Mouse (Mus musculus) adrenal gland, postnatal 4 days (tissue): ENCODE results near the gene Cela3a. TPM values are rescaled to one million over a fixed set of nuclear protein-coding genes. Genes with fewer than 3 reads are reported as not detected.
A peak's percentile ranks its signal among the peaks of the same experiment; 100 is the strongest.
"Not testable (repeated sequence)": the region's sequence is repeated elsewhere in the genome, so short reads cannot be mapped to it uniquely, and the experiment has no call there.

Experiments used
- DNase-seq, 2 experiments: peaks; one replicate each; pipeline ENCODE4 v3.0.0; 2021 to 2022; ENCODE audit warnings: low spot score in 2 of 2, mixed read lengths in 2 of 2
- total RNA-seq, 2 experiments: library from RNA; stranded (reverse); gene quantifications; 2 replicates each; pipeline ENCODE4 v1.2.3; 2021

The Cela3a gene
- total RNA-seq, 2 experiments from 2014 or later, result 8.3 TPM; not detected in 1

- no peak for DNase-seq
Observed at GRCm38 (mm10) chr4:137417712-137418564, 8.3 kb upstream of the Cela3a start.

- no peak for DNase-seq
Observed at GRCm38 (mm10) chr4:137414936-137415335, 5.3 kb upstream of the Cela3a start.

- not testable (repeated sequence) for DNase-seq
Observed at GRCm38 (mm10) chr4:137412185-137412709, 2.7 kb upstream of the Cela3a start.

- no peak for DNase-seq
Observed at GRCm38 (mm10) chr4:137405571-137405970, 4.0 kb downstream of the Cela3a start.

GRCm38 (mm10) chr4:137396641-137397525, 12.7 kb downstream of the Cela3a start:
- peak in 1 of 2 experiments; percentile 40 for DNase-seq

GRCm38 (mm10) chr4:137393378-137394135, 16.0 kb downstream of the Cela3a start:
- DNase-seq, result no peak

GRCm38 (mm10) chr4:137392874-137393273, 16.7 kb downstream of the Cela3a start:
- DNase-seq, result no peak

- DNase-seq, result no peak
Observed at GRCm38 (mm10) chr4:137391287-137391686, 18.3 kb downstream of the Cela3a start.

GRCm38 (mm10) chr4:137390196-137390595, 19.4 kb downstream of the Cela3a start:
- DNase-seq, result no peak

- no peak for DNase-seq
Observed at GRCm38 (mm10) chr4:137388983-137389382, 20.6 kb downstream of the Cela3a start.

GRCm38 (mm10) chr4:137388059-137388794, 21.4 kb downstream of the Cela3a start:
- peak; percentile 63 to 72 for DNase-seq

- no peak for DNase-seq
Observed at GRCm38 (mm10) chr4:137387482-137388058, 22.0 kb downstream of the Cela3a start.

GRCm38 (mm10) chr4:137380702-137381605, 28.6 kb downstream of the Cela3a start:
- DNase-seq, result no peak

- DNase-seq, result no peak
Observed at GRCm38 (mm10) chr4:137379713-137380255, 29.8 kb downstream of the Cela3a start.

- no peak for DNase-seq
Observed at GRCm38 (mm10) chr4:137379085-137379484, 30.5 kb downstream of the Cela3a start.

GRCm38 (mm10) chr4:137377526-137378304, 31.9 kb downstream of the Cela3a start:
- DNase-seq, result no peak

- DNase-seq, result no peak
Observed at GRCm38 (mm10) chr4:137376778-137377177, 32.8 kb downstream of the Cela3a start.
